Mouse (Mus musculus): ENCODE measurements around the gene Nek7. TPM values are rescaled to one million over a fixed set of nuclear protein-coding genes. Genes with fewer than 3 reads are reported as not detected.

Nek7 gene
- polyA plus RNA-seq, 1 experiment from 2014 or later = 12.1 TPM

DNA sequence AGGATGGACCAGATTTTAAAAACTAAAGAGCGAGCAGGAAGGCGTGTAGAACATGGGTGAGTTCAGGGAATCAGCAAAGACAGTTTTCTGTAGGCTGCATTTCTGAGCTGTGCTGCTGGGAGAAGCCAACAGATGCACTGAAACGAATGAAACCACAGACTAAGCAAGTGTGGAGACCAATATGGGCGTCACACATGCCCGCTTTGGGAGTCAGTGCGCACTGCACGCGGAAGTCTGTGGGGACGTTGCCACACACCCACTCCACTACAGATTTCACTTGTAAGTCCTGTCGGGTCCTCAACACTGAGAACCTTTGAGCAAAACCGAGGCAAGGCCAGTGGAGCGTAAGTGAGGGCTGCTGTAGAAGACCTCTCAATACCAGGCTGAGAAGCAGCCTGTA is 59.2 kb downstream of the Nek7 start:
- no peak overlapping the region for H3K4me2 ChIP-seq (replicated peaks)

DNA sequence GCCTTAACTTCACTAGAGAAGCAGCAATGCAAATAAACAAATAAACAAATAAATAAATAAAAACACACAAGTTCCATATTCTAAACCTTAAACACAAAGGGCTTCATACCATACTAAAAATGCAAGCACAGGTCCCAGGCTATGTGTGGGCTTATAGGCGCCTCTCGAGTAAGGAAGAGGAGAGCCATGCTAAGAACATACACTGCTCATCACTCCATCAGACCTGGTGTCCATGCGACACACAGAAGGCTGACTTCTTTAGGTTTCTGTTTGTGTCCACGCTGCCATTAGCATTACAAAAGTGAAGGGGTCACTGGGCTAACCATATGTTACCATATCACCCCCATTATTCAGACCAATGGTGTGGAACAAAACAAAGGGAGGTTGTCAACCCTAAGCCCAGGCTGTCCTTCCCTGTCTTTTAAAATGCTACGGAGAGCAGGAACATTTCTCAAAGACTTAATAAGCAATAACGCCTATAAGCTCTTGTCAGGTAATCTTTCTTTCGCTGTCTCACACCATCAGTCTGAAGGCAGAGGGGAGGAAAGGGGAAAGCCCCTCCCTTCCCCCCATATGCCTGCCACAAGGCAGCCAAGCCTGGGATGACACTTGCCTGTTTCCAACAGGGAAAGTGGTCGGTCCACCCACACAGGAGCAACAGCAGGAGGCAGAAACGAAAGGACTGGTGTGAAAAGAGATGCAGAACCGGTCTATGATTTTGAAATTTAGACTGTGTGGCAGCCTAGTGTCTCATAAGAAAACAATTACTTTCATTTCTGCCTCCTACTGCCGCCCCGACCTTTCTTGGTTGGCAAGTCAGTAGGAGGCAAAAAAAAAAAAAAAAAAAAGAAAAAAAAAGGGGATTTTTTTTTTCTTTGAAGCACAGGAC is 60.5 kb downstream of the Nek7 start:
- Histone ChIP-seq H3K27ac (replicated peaks) (0 out of 2 replicates have a peak overlapping the region, but pooled peaks have one; percentile 11), H3K9ac (replicated peaks) (no peak overlapping the region), H3K4me3 (no peak overlapping the region), H3K27me3 (no peaks in the 10 kb centered on the region), H3K4me1 (peaks cover 6% of the 10 kb centered on the region; the same call in 1 of the 2 replicates), H3K9me3 (no peaks in the 10 kb centered on the region), H3K36me3 (no peaks in the 10 kb centered on the region), H3K4me2 (replicated peaks) (no peak overlapping the region)
- peak; percentile 69 for ATAC-seq (replicated peaks)
- 40% methylated on average over 12 of the region's 12 CpGs for WGBS

More for the DNA sequence above, 59.2 kb downstream of the Nek7 start:
- H3K27ac ChIP-seq (replicated peaks) = no peak overlapping the region
- H3K9me3 ChIP-seq = no peaks in the 10 kb centered on the region
- no peaks in the 10 kb centered on the region for H3K36me3 ChIP-seq
- H3K4me1 ChIP-seq = peaks cover 6% of the 10 kb centered on the region; the same call in 1 of the 2 replicates
- H3K27me3 ChIP-seq = no peaks in the 10 kb centered on the region
- no peak overlapping the region for H3K4me3 ChIP-seq
- 93% methylated on average over 12 of the region's 12 CpGs for WGBS
- no peak overlapping the region for H3K9ac ChIP-seq (replicated peaks)
- no peak for ATAC-seq (replicated peaks)

- Histone ChIP-seq H3K36me3 (no peaks in the 10 kb centered on the region), H3K27ac (replicated peaks) (no peak overlapping the region), H3K9me3 (no peaks in the 10 kb centered on the region), H3K4me2 (replicated peaks) (no peak overlapping the region), H3K9ac (replicated peaks) (no peak overlapping the region), H3K4me1 (peaks cover 6% of the 10 kb centered on the region; the same call in 1 of the 2 replicates), H3K27me3 (no peaks in the 10 kb centered on the region), H3K4me3 (no peak overlapping the region)
- no peak for ATAC-seq (replicated peaks)
- 71% methylated on average over 3 of the region's 3 CpGs for WGBS
Measured at GRCm38 (mm10) chr1:138558342-138558741, 61.6 kb downstream of the Nek7 start.

GRCm38 (mm10) chr1:138554926-138555325 is 65.0 kb downstream of the Nek7 start:
- no peak for ATAC-seq (replicated peaks)
- WGBS = 84% methylated on average over 5 of the region's 5 CpGs
- H3K36me3 ChIP-seq = no peaks in the 10 kb centered on the region
- no peak overlapping the region for H3K27ac ChIP-seq (replicated peaks)
- peaks cover 6% of the 10 kb centered on the region; the same call in 1 of the 2 replicates for H3K4me1 ChIP-seq
- H3K9me3 ChIP-seq = no peaks in the 10 kb centered on the region
- no peaks in the 10 kb centered on the region for H3K27me3 ChIP-seq
- H3K9ac ChIP-seq (replicated peaks) = no peak overlapping the region
- H3K4me3 ChIP-seq = no peak overlapping the region
- no peak overlapping the region for H3K4me2 ChIP-seq (replicated peaks)

DNA sequence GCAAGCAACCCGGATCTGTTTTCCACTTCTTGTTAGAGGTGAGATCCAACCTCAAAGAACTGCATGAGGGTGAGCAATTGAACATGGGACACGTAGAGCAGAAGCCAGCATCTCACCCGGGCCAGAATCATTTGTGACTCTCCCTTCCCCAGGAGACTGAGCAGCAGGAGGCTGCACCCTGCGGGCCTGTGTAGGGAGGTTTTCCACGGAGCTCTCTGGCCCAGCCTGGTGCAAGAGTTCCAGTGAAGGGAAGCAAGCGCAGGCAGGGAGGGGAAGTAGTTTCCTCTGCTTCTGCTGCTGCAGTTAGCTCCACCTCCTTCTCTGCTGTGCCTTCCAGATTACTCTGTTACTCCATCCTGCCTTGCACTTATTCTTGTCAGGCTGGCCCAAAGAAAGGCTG is 69.8 kb downstream of the Nek7 start:
- H3K9me3 ChIP-seq = no peaks in the 10 kb centered on the region
- 63% methylated on average over 6 of the region's 6 CpGs for WGBS
- peaks cover 11% of the 10 kb centered on the region for H3K4me1 ChIP-seq
- no peaks in the 10 kb centered on the region for H3K27me3 ChIP-seq
- H3K36me3 ChIP-seq = no peaks in the 10 kb centered on the region
- no peak overlapping the region for H3K9ac ChIP-seq (replicated peaks)
- no peak overlapping the region for H3K27ac ChIP-seq (replicated peaks)
- no peak overlapping the region for H3K4me3 ChIP-seq
- ATAC-seq (replicated peaks) = no peak
- H3K4me2 ChIP-seq (replicated peaks) = no peak overlapping the region

GRCm38 (mm10) chr1:138542170-138542515 is 77.8 kb downstream of the Nek7 start:
- no peak overlapping the region for H3K4me2 ChIP-seq (replicated peaks)
- no peaks in the 10 kb centered on the region for H3K4me1 ChIP-seq
- no peaks in the 10 kb centered on the region for H3K9me3 ChIP-seq
- no peaks in the 10 kb centered on the region for H3K36me3 ChIP-seq
- ATAC-seq (replicated peaks) = no peak
- no peak overlapping the region for H3K27ac ChIP-seq (replicated peaks)
- H3K9ac ChIP-seq (replicated peaks) = no peak overlapping the region
- H3K4me3 ChIP-seq = no peak overlapping the region
- no peaks in the 10 kb centered on the region for H3K27me3 ChIP-seq
- 88% methylated on average over 1 of the region's 1 CpGs for WGBS

DNA sequence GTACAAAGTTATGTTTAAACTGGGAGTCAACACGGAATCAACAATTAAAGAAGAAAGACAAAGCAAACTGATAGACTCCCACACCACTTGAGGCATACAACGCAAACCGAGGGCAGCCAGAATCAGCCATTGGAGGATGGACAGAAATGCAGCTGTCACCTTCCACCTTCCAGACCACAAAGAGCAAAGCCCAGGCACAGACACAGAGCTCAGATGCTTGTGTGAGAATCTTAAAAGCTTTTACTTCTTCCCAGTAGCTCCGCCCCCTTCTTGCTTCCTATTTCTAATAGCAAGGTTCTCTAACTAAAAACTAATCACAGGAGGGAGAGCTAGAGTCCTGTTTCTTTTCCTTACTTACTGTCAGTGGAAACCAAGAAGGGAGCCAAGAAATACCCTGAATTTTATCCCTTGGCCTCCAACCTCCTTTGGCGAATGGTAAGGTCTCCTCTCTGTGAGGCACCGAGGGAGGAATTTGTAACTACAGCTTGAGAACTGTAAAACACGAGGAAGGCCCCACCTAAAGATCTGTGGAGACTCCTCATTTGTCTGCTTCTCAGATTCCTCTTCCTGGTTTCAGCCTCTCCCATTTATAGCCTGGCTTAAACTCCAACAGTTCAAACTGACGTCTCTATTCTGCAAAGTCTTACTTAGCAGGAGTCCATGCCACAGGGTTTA is 78.3 kb downstream of the Nek7 start:
- H3K4me1 ChIP-seq = no peaks in the 10 kb centered on the region
- WGBS = 73% methylated on average over 8 of the region's 8 CpGs
- no peaks in the 10 kb centered on the region for H3K36me3 ChIP-seq
- H3K4me2 ChIP-seq (replicated peaks) = no peak overlapping the region
- H3K4me3 ChIP-seq = no peak overlapping the region
- ATAC-seq (replicated peaks) = no peak
- no peaks in the 10 kb centered on the region for H3K9me3 ChIP-seq
- H3K27me3 ChIP-seq = no peaks in the 10 kb centered on the region
- H3K9ac ChIP-seq (replicated peaks) = no peak overlapping the region
- H3K27ac ChIP-seq (replicated peaks) = no peak overlapping the region

DNA sequence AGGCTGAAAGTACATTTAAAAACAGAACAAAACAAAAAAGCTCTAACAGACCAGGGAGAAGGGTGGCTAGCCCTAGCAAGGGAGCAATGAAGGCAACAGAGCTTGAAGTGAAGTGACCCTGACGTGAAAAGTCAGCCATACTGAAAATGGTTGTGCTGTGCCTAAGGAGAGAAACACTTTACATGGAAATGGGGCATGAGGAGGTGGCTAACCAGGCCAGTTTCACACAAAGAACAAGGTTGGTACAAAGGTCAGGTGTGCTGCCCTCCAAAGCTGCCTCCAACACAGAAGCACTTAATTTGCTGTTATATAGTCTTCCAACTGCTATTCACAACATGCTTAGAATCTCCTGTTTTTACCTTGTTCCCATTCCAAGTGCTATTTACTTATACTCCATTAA is 80.2 kb downstream of the Nek7 start:
- ATAC-seq (replicated peaks) = no peak

DNA sequence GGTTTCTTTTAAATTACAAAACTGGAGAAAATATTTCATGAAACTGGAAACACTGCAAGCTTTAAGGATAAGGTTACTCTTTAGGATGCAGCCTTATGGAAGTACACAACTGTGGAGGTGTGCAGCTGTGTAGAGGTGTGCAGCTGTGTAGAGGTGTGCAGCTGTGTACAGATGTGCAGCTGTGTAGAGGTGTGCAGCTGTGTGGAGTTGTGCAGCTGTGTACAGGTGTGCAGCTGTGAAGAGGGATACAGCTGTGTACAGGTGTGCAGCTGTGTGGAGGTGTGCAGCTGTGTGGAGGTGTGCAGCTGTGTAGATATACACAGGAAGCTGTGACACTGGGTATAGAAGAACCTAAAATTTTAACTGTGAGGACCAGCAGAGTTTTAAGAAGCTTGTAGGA is 81.7 kb downstream of the Nek7 start:
- H3K9me3 ChIP-seq = no peaks in the 10 kb centered on the region
- no peak overlapping the region for H3K4me3 ChIP-seq
- no peaks in the 10 kb centered on the region for H3K4me1 ChIP-seq
- H3K4me2 ChIP-seq (replicated peaks) = no peak overlapping the region
- no peaks in the 10 kb centered on the region for H3K36me3 ChIP-seq
- H3K27ac ChIP-seq (replicated peaks) = no peak overlapping the region
- H3K9ac ChIP-seq (replicated peaks) = no peak overlapping the region
- H3K27me3 ChIP-seq = no peaks in the 10 kb centered on the region
- ATAC-seq (replicated peaks) = no peak

More for the DNA sequence above, 80.2 kb downstream of the Nek7 start:
- Histone ChIP-seq H3K9ac (replicated peaks) (no peak overlapping the region), H3K27me3 (no peaks in the 10 kb centered on the region), H3K9me3 (no peaks in the 10 kb centered on the region), H3K36me3 (no peaks in the 10 kb centered on the region), H3K4me1 (no peaks in the 10 kb centered on the region), H3K27ac (replicated peaks) (no peak overlapping the region), H3K4me3 (no peak overlapping the region), H3K4me2 (replicated peaks) (no peak overlapping the region)
- 74% methylated on average over 1 of the region's 1 CpGs for WGBS

DNA sequence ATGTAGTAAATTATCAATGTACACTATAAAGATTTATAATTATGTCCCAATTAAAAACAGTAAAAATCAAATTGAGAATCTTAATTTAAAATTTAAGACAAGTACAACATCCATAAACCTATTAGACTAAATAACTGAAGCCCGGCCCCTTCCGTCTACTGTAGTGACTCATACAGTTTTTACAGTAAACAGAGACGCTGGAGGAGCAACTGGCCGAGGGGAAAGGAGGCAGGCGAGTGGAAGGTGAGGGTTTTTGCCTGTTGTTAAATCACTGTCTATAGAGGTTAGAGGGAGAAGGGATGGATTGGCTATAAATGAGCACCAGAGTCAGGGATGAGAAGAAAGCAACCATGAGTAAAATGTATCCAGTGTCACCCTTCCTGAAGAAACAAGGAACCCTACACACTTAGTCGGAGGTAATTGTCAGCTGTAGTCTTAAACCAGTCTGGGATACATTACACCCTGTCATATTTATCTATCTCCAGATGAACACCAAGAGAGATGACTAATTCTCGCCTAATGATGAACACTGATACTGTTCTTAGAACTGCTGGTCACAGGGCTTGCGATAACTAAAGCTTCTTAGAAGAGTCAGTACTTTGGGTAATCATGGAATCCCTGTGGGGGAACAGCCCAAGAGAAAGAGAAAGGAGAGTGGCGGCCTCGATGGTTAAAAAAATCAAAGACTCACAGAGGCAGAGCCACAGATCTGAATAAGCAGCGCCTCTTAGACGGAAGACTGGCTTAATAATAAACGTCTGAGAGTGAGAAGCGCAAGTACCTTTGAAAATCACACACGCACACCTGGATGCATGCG is 84.0 kb downstream of the Nek7 start:
- Histone ChIP-seq H3K9ac (replicated peaks) (no peak overlapping the region), H3K36me3 (no peaks in the 10 kb centered on the region), H3K4me1 (no peaks in the 10 kb centered on the region), H3K4me3 (no peak overlapping the region), H3K27me3 (no peaks in the 10 kb centered on the region), H3K9me3 (no peaks in the 10 kb centered on the region), H3K27ac (replicated peaks) (no peak overlapping the region), H3K4me2 (replicated peaks) (no peak overlapping the region)
- ATAC-seq (replicated peaks) = no peak
- 64% methylated on average over 16 of the region's 16 CpGs for WGBS

- no peak for ATAC-seq (replicated peaks)
- Histone ChIP-seq H3K4me3 (no peak overlapping the region), H3K4me2 (replicated peaks) (no peak overlapping the region), H3K9ac (replicated peaks) (no peak overlapping the region), H3K27ac (replicated peaks) (no peak overlapping the region), H3K36me3 (no peaks in the 10 kb centered on the region), H3K4me1 (no peaks in the 10 kb centered on the region), H3K9me3 (no peaks in the 10 kb centered on the region), H3K27me3 (no peaks in the 10 kb centered on the region)
- 93% methylated on average over 5 of the region's 5 CpGs for WGBS
Measured at GRCm38 (mm10) chr1:138530604-138531003, 89.3 kb downstream of the Nek7 start.

DNA sequence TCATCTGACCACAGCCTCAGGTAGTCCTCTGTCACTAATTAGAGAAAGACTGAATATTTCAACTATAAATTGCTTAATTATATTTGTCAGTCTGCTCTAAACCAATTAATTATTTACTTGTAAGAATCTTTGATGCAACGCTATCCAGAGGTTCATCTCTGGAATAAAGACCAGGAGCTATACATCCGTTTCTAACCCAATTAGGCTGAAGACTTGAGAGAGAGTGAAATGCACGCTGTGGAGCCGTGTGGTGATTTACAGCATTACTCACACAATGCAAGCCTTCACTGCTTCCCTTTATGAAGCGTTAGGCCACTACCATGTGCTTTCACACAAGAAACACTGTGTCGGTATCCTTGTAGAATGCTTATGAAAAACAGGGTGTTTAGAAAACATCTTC is 96.0 kb downstream of the Nek7 start:
- Histone ChIP-seq H3K27me3 (no peaks in the 10 kb centered on the region), H3K4me3 (no peak overlapping the region), H3K9me3 (no peaks in the 10 kb centered on the region), H3K27ac (replicated peaks) (no peak overlapping the region), H3K4me2 (replicated peaks) (no peak overlapping the region), H3K4me1 (no peaks in the 10 kb centered on the region), H3K9ac (replicated peaks) (no peak overlapping the region), H3K36me3 (no peaks in the 10 kb centered on the region)
- 19% methylated on average over 6 of the region's 6 CpGs for WGBS
- 0 out of 2 replicates have a peak, but pooled peaks have one; percentile 41 for ATAC-seq (replicated peaks)

Data from forebrain, embryonic 15.5 days (tissue).